Mouse (Mus musculus) monocyte, adult 59 days (primary cell): ENCODE data around the gene Gm960. TPM values are rescaled to one million over a fixed set of nuclear protein-coding genes. Genes with fewer than 3 reads are reported as not detected.

Experiments
- total RNA-seq, 2 experiments: library from RNA; stranded (reverse); gene quantifications; one replicate each; pipeline ENCODE4 v1.2.4; 2023

The Gm960 gene
- total RNA-seq = not detected

GRCm38 (mm10) chr19:4698205-4698677 lies at the start of gene Gm960:
TSS of gene Gm960 (minus strand) at chr19:4698668.

GRCm38 (mm10) chr19:4711098-4711600 lies 12.7 kb upstream of the Gm960 start, which contains the start of gene Sptbn2:
TSS of gene Sptbn2 (plus strand) at chr19:4711167.

GRCm38 (mm10) chr19:4625179-4625828 lies 73.2 kb downstream of the Gm960 start, which contains the start of gene Rce1:
TSS of gene Rce1 (minus strand) at chr19:4625641.

GRCm38 (mm10) chr19:4615151-4616093 lies 83.0 kb downstream of the Gm960 start, which contains the start of gene Lrfn4:
TSS of gene Lrfn4 (minus strand) at chr19:4615667.

Other genes with a start within 250 kb of the Gm960 start
- gene Syt12, start 221.2 kb downstream of the Gm960 start, total RNA-seq = not detected
- gene 2010003K11Rik, start 200.1 kb downstream of the Gm960 start, total RNA-seq = not detected
- 1 to 10 TPM; 1.4 to 2.1 TPM for gene Pcx, start 188.2 kb downstream of the Gm960 start, total RNA-seq
- under 1 TPM in 1 of 2 experiments, not detected in 1; 0.36 TPM for gene Lrfn4, start 83.0 kb downstream of the Gm960 start, total RNA-seq
- gene Rce1, start 73.0 kb downstream of the Gm960 start, total RNA-seq = 10 to 100 TPM; 24.0 to 28.5 TPM
- gene Sptbn2, start 12.5 kb upstream of the Gm960 start, total RNA-seq = under 1 TPM; 0.05 to 0.55 TPM
- gene Rbm4b, start 57.8 kb upstream of the Gm960 start, total RNA-seq = 10 to 100 TPM in 1 of 2 experiments, 1 to 10 TPM in 1; 9.8 to 10.5 TPM
- 10 to 100 TPM; 53.6 to 54.3 TPM for gene Rbm4, start 95.2 kb upstream of the Gm960 start, total RNA-seq
- gene Gm21992, start 112.9 kb upstream of the Gm960 start, total RNA-seq = 10 to 100 TPM; 18.5 to 37.7 TPM
- 10 to 100 TPM; 43.4 to 61.4 TPM for gene Rbm14, start 113.0 kb upstream of the Gm960 start, total RNA-seq
- 10 to 100 TPM; 30.3 to 37.9 TPM for gene Ccs, start 140.7 kb upstream of the Gm960 start, total RNA-seq
- not detected for gene Ccdc87, start 140.7 kb upstream of the Gm960 start, total RNA-seq
- gene Ctsf, start 156.5 kb upstream of the Gm960 start, total RNA-seq = 10 to 100 TPM; 15.4 to 24.4 TPM
- not detected for gene Actn3, start 179.2 kb upstream of the Gm960 start, total RNA-seq
- 1 to 10 TPM; 6.1 to 6.4 TPM for gene Zdhhc24, start 180.0 kb upstream of the Gm960 start, total RNA-seq
- 1 to 10 TPM in 1 of 2 experiments, under 1 TPM in 1; 0.52 to 1.1 TPM for gene Bbs1, start 208.0 kb upstream of the Gm960 start, total RNA-seq
- 10 to 100 TPM; 65.0 to 67.8 TPM for gene Dpp3, start 229.6 kb upstream of the Gm960 start, total RNA-seq
- gene Peli3, start 244.5 kb upstream of the Gm960 start, total RNA-seq = 1 to 10 TPM; 1.3 to 1.9 TPM